Mouse (Mus musculus): Measurements from ENCODE around the gene Anks3.

DNA sequence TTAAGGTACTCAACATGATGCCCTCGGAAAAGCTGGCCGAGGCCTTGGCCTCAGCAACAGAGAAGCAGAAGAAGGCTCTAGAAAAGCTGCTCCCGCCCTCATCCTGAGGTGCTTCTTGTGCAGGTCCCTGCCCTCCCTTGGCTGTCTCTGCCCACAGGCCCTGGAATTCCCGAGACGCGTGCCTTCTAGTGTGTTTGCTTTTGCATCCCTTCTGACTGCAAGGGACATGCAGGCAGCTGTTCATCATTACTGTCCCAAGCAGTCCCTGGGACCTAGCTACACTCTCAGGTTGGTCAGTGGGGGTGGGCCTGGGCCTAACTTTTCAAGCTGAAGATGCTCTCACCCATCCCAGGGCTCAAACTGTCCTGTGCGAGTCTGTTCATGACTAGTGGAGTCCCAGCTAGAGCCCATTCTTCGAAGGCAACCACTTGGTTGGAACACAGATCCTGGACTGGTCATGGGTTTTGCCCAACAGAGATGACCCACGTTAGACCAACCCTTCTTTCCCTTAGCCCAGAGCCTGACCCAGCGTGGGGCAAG is 23.6 kb downstream of the Anks3 start:
- no peak for TF ChIP-seq CTCF (IDR thresholded peaks at IDR 0.05 in 2 of 3, conservative IDR thresholded peaks at IDR 0.05 in 1 of 3; ENCODE audit: control insufficient read depth in 1 of 3, insufficient read depth in 1 of 3, low read depth in 2 of 3, low read length in 3 of 3, poor library complexity in 1 of 3, severe bottlenecking in 1 of 3)
- TF ChIP-seq ZKSCAN1 (IDR thresholded peaks at IDR 0.05; ENCODE audit: low read depth, low read length) = no peak
- TF ChIP-seq ZC3H11A (IDR thresholded peaks at IDR 0.05; ENCODE audit: low read depth, low read length) = no peak
- TF ChIP-seq CHD2 (IDR thresholded peaks at IDR 0.05; ENCODE audit: low read length) = no peak
